Mouse (Mus musculus): Measurements from ENCODE around the gene 4921504E06Rik.

DNA sequence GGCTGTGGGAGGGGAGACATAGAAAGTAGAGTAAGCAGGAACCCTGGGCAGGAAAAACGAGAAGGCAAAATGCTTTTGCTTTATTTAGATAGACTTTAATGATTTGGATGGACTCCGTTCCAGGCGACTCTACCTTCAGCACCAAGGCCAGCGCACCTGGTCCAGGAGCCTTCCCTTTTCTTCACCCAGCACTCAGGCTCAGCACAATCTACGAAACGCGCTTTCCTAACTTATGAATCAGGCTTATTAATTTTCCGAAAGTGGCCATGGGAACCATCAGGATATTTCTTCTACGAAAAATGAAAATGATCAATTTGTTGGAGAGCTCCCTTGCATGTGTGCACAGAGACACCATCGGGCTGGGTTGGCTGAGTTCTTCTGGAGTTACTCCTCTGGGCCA is 124.7 kb downstream of the 4921504E06Rik start:
- TF ChIP-seq POLR2A (IDR thresholded peaks at IDR 0.05; ENCODE audit: extremely low read depth, insufficient read depth, low read length): no peak
- no peak for TF ChIP-seq CTCF (IDR thresholded peaks at IDR 0.05; ENCODE audit: low read depth, low read length)
